Mouse (Mus musculus) spleen, postnatal 10 days (tissue): Measurements from ENCODE around the gene Psmc5.

Source experiments
- DNase-seq, 2 experiments: peaks; one replicate each; pipeline ENCODE4 v3.0.0; 2021 to 2022; ENCODE audit warnings: low spot score in 2 of 2

Psmc5 gene

DNA sequence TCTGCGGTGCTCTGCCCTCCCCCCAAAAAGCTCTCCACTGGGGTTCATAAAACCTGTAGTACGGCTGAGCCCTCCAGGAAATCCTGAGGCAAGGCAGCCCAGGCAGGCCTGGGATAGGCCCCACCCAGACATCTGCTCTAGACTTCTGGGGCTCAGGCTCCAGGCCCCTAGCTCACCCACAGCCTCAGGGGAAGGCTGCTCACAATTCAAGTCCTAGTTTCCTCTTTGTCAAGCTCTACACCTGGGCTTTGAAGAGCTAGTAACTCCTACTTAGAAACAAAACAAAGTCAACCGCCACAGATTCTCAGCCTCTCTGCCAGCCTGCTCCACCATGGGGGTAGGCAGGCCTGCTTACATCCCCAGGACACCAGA, 13.1 kb downstream of the Psmc5 start:
- DNase-seq = peak in 1 of 2 experiments; percentile 31

GRCm38 (mm10) chr11:106271131-106271793, 15.3 kb downstream of the Psmc5 start:
- DNase-seq = peak in 1 of 2 experiments; percentile 31

DNA sequence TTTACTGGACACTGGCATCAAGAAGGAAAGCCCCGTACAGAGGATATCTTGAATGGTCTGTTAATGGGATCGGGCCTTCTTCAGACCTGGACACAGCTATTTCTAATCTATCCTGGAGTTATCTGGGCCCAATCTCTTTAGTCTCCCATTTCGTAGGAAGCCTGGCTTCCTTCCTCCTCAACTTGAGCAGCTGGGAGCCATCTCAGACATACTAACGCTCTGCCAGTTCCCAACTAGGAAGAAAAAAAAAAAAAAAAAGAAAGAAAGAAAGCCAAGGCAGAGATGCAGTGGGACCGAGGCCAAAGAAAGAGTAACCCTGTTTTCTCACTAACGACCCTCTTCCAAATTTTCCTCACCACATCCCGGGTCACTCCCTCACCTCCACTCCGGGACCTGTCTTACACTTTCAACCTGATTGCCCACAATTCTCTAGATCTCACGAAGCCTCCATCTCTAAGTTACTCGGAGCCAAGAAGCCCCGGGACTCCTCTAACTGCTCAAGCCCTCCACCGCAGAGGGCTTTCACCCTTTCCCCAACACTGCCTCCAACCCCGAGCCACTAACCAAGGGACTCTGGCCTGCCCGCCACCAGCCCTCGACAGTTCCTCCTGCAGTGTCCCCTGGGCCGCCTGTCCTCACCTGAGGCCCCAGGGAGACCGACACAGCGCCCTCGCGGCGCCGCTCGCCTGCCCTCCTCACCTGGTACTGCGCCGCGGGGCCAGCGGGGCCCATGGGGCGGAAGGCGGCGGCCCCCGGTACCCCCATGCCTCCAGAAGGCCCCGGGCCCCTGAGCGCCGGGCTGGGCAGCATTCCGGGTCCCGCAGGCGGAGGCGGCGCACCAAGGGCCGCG, 16.1 kb downstream of the Psmc5 start:
- DNase-seq = peak in 1 of 2 experiments; percentile 75

DNA sequence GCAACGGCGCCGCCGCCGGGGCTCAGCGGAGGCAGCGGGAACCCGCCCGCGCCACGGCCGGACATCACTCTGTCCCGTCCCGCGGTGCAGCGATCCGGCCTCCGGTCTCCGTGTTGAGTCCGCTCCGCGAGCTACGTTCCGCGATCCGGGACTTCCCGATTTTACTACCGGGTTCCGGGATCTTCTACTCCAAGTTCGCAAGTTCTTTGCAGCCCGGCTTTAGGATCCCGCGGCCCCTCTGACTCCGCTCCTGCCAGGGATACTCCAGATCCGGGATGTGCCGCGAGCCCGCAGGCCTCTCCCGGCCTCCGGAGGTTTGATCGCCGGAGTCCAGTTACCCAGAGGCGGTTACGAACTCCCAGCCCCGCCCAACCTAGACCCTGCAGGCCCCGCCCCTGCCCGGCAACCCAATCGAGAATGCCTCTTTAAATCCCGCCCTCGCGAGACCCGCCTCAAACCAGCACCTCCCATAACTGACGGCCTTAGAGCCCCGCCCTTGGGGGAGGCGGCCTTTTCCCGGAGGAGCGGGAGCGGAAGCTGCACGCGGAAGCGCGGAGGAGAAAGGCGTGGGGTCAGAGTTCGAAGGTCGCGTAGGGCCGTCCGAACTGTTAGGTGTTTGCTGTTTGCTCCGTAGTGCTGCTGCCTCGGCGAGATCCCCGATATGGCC, 16.8 kb downstream of the Psmc5 start, which contains the start of gene Smarcd2:
Smarcd2 (minus strand) TSS at position 329 of the 667 bp plus-strand sequence.
- peak; percentile 98 to 99 for DNase-seq

DNA sequence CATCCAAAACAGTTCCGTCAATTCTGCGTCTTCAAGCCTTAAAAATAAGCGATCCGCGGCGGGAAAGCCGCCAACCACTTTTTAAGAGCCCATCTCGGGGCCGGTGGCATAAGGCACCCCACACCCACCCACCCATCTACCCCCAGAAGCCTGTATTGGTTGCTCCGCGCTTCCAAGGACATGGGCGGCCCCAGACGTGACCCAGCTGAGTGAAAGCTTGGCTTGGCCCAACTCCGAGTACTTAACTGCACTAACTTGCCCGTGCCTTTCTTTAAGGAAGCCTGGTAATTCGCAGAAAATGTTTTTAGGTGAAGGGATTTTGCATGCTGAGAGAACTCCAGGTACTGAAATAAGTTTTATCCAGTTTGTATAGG, 17.3 kb downstream of the Psmc5 start:
- no peak for DNase-seq

- no peak for DNase-seq
Observed at GRCm38 (mm10) chr11:106273811-106274210, 17.9 kb downstream of the Psmc5 start.

- DNase-seq = no peak
Observed at GRCm38 (mm10) chr11:106274374-106274773, 18.4 kb downstream of the Psmc5 start.

DNA sequence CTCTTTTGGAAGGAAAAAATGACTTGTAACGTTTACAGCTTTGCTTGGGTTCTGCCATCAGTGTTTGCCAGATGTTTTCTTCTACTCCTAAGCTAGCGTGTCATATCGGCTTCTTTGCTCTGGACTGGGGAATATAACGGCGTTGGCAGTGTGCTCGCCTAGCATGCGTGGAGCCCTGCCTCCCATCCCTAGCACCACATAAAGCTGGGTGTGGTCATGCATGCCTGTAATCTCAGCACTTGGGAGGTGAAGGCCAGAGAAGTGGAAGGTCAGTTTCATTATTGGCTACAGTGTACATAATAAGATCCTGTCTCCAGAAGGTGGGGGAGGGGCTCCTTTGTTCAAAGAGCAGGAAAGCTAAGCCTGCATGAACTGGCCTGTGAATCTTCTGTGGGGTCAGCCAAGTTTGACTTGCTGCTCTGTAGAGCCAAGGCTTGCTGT, 19.0 kb downstream of the Psmc5 start:
- DNase-seq = peak in 1 of 2 experiments; percentile 28

GRCm38 (mm10) chr11:106276454-106276853, 20.5 kb downstream of the Psmc5 start, which contains the start of gene Tcam1:
Gene Tcam1 (plus strand): TSS chr11:106276672.
- DNase-seq = peak; percentile 90 to 94

DNA sequence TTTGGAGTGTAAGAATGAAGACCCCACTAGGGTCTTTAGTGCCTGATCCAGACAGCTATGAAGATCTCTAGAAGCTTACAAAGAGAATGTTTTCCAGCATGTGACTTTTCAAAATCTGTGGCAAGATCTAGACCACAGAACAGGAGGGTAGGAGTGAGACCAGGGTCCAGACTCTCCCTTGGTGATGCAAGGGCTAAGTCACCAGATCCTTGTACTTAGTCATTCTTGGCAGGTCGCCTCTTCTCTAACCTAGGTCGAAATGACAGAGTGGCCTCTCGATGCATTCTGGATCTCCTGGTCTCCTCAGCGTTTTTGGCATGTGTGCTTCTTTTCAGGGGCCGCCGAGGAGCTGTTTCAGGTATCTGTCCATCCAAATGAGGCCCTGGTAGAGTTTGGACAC, 26.5 kb downstream of the Psmc5 start:
- DNase-seq = no peak

DNA sequence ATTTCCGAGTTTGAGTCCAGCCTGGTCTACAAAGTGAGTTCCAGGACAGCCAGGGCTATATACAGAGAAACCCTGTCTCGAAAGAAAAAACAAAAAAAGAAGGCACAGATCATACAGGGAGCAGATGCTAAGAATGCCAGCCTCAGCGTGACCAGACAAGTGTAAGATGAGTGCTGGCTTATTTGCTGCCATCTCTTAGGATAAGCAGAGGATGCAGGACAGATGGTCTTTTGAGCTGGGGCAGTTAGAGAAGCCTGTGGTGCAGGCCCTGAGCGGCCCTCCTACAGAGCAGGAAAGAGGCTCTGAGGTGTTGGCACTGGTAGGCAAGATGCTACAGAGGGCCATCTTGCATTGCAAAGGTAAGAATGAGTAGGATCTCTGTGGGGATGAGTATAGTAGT, 27.4 kb downstream of the Psmc5 start:
- no peak for DNase-seq

DNA sequence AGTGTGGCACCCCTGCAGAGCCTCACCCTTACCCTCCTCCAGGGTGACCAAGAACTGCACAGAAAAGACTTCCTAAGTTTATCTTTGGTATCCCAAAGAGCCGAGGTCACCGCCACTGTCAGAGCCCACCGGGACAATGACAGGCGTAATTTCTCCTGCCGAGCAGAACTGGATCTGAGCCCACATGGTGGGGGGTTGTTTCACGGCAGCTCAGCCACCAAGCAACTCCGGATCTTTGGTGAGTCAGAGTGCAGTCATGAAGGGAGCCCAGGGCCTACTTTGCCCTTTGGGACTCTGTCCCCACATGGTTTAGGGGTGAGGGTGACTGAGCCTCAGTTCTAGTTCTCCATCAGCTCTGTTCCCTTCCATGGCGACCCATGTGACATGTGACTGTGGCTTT, 28.2 kb downstream of the Psmc5 start:
- no peak for DNase-seq

DNA sequence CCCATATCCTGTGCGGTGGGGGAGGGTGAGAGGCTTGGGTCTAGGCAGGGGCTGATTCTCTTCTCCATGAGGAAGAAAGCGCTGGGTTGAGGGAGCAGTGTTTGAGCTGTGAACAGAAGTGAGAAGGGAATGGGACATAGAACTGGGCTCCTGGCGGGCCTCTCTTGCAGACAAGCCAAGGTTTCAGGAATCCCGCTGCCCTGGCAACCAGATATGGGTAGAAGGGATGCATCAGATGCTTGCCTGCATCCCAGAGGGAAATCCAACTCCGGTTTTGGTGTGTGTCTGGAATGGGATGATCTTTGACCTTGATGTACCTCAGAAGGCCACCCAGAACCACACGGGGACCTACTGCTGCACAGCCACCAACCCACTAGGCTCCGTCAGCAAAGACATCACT, 30.3 kb downstream of the Psmc5 start:
- no peak for DNase-seq

DNA sequence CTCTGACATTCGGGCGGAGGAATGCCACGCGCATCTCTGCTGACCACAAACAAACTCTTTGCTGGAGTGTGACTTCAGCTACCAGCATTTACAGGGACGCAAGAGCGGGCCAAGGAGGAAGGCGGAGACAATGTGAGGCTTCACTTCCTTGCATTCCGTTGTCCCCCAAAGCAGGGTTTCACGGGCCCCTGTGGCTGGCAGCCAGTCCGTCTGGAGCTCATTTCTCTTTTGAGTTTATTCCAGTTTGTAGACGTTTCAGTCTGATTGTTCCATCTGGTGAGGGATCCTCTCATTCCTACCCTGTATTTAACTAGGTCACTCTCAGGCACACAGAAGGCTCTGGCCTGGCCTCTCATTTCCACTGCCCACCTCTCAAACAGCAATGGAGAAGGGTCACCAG, 31.0 kb downstream of the Psmc5 start:
- no peak for DNase-seq

GRCm38 (mm10) chr11:106289369-106289768, 33.4 kb downstream of the Psmc5 start:
- DNase-seq = peak in 1 of 2 experiments; percentile 68

- DNase-seq = no peak
Observed at GRCm38 (mm10) chr11:106290376-106290775, 34.4 kb downstream of the Psmc5 start.

DNA sequence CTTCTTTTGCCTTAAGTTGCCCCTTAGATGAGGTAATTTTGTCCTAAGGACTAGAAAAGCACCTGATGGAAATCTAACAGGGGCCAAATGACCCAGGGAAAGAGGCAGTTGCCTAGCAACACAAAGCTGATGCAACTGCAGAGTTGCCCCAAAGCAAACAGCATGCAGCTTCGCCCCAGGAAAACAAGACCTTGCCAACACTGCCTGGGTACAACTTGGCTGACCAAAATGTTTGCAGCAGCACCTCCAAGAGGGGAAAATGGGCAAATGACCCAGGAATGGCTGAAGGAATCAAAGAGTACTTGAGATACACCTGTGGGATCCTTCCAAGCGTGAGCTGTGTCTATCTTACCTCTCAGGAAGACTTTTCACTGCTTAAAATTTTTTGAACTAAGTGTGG, 35.9 kb downstream of the Psmc5 start:
- DNase-seq = no peak

GRCm38 (mm10) chr11:106301765-106302164, 45.8 kb downstream of the Psmc5 start, which contains the start of gene Gh:
Gene Gh (minus strand): TSS chr11:106301865.
- DNase-seq = no peak

GRCm38 (mm10) chr11:106302634-106303033, 46.7 kb downstream of the Psmc5 start:
- DNase-seq = peak in 1 of 2 experiments; percentile 79

GRCm38 (mm10) chr11:106305348-106306064, 49.6 kb downstream of the Psmc5 start:
- DNase-seq = no peak

- no peak for DNase-seq
Observed at GRCm38 (mm10) chr11:106306065-106306385, 50.1 kb downstream of the Psmc5 start.

- no peak for DNase-seq
Observed at GRCm38 (mm10) chr11:106306758-106307157, 50.8 kb downstream of the Psmc5 start.
